Mouse (Mus musculus): Measurements from ENCODE around the gene Serpinb9f.
"Not testable (repeated sequence)": the region's sequence is repeated elsewhere in the genome, so short reads cannot be mapped to it uniquely, and the experiment has no call there.

The Serpinb9f gene

DNA sequence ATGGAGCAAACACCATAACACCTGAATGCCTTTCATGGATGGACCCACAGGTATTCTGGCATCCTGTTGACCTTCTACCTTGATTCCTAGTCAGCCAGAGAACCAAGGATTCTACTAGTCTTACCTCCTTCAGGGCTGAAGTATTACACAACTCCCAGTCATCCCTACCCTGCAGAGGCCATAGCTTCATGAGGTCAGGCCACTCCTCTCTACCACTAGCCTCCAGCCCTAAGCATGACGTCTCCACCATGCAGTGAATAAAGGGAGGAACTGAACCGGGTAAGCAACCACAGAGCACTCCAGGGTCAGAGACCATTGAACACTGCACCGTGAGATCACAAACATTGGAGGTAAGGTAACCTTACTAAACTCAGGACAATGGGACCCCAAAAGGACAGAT, at the start of gene Serpinb9f:
TSS of gene Serpinb9f (plus strand) at position 301 of the 400 bp plus-strand sequence.
- not testable (repeated sequence) for DNase-seq (ENCODE audit: inconsistent age in 2 of 2, low spot score in 1 of 2)

- not testable (repeated sequence) for DNase-seq (ENCODE audit: inconsistent age in 2 of 2, low spot score in 1 of 2)
Observed at GRCm38 (mm10) chr13:33308631-33309030, 15.2 kb upstream of the Serpinb9f start.

GRCm38 (mm10) chr13:33356666-33357065, 32.8 kb downstream of the Serpinb9f start:
- not testable (repeated sequence) for DNase-seq (ENCODE audit: inconsistent age in 2 of 2, low spot score in 1 of 2)

All from adrenal gland, adult (tissue).